Mouse (Mus musculus): ENCODE measurements around the gene Tcf7l2. TPM values are rescaled to one million over a fixed set of nuclear protein-coding genes. Genes with fewer than 3 reads are reported as not detected.
A peak's percentile ranks its signal among the peaks of the same experiment; 100 is the strongest.

Tcf7l2 gene
- total RNA-seq, 1 experiment from 2014 or later, result 2.1 TPM

GRCm38 (mm10) chr19:55754303-55754702 is 12.7 kb downstream of the Tcf7l2 start:
- no peak for ATAC-seq (replicated peaks; ENCODE audit: low read depth, poor library complexity, severe bottlenecking)

- ATAC-seq (replicated peaks; ENCODE audit: low read depth, poor library complexity, severe bottlenecking), result no peak
Observed at GRCm38 (mm10) chr19:55755462-55755861, 13.8 kb downstream of the Tcf7l2 start.

DNA sequence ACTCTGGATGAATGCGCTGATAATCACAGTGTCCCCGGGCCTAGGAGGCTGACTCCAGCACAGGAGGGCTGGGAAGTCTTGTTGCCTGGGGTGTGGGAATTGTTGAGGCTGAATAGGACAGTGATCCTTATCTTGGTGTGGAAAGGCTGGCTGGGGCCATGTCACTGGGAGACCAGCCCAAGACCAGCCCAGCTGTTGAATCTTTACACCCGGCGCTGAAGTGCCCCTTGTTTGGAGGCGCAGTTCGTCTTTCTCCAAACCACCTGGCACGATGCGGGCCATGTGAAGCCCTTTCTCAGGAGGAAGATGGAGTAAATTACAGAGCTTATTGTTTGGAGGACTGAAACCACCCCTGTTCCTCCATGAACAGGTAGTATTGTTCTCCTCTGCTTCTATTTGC is 15.1 kb downstream of the Tcf7l2 start:
- no peak for ATAC-seq (replicated peaks; ENCODE audit: low read depth, poor library complexity, severe bottlenecking)

GRCm38 (mm10) chr19:55757403-55757802 is 15.8 kb downstream of the Tcf7l2 start:
- ATAC-seq (replicated peaks; ENCODE audit: low read depth, poor library complexity, severe bottlenecking), result no peak

GRCm38 (mm10) chr19:55758158-55758557 is 16.5 kb downstream of the Tcf7l2 start:
- no peak for ATAC-seq (replicated peaks; ENCODE audit: low read depth, poor library complexity, severe bottlenecking)

- no peak for ATAC-seq (replicated peaks; ENCODE audit: low read depth, poor library complexity, severe bottlenecking)
Observed at GRCm38 (mm10) chr19:55759006-55759405, 17.4 kb downstream of the Tcf7l2 start.

DNA sequence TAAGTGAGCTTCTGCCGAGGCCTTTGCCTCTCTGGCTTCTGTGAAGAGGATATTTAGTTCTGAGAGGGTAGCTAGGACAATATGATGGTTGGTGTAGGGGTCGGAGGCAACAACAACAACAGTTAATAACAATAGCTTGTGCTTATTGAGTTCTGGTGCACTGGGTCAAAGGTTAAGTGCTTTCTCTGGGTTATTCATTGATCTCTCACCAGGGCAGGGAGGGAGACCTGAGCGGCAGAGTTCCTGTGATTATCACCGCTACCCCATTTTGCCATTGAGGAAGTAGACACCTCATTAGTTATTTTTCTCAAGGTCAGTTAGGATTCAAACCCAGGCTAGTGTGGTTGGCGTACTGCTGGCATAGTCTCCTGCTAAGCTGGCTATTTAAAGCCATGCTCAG is 19.5 kb downstream of the Tcf7l2 start:
- no peak for ATAC-seq (replicated peaks; ENCODE audit: low read depth, poor library complexity, severe bottlenecking)

- ATAC-seq (replicated peaks; ENCODE audit: low read depth, poor library complexity, severe bottlenecking), result no peak
Observed at GRCm38 (mm10) chr19:55762187-55762586, 20.6 kb downstream of the Tcf7l2 start.

GRCm38 (mm10) chr19:55765814-55766213 is 24.2 kb downstream of the Tcf7l2 start:
- ATAC-seq (replicated peaks; ENCODE audit: low read depth, poor library complexity, severe bottlenecking), result no peak

- ATAC-seq (replicated peaks; ENCODE audit: low read depth, poor library complexity, severe bottlenecking), result no peak
Observed at GRCm38 (mm10) chr19:55767104-55767503, 25.5 kb downstream of the Tcf7l2 start.

GRCm38 (mm10) chr19:55767579-55767978 is 26.0 kb downstream of the Tcf7l2 start:
- no peak for ATAC-seq (replicated peaks; ENCODE audit: low read depth, poor library complexity, severe bottlenecking)

DNA sequence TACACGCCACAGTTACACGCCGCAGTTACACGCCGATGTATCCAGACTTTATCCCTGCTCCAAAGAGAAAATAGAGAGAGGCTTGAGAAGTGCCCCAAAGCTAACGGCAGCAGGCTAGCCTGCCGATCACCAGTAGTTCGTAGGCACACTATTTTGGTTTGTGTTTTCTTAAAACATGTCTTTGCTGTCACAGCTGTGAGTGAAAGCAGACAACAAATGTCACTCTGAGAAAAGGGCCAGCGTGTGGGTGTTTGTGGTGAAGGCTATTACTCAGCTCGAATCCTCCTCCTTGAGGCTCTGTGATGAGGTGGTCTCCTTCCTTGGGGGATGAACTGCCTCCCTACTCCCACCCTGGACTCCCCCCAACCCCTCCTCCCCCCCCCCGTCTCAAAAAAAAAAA is 26.6 kb downstream of the Tcf7l2 start:
- ATAC-seq (replicated peaks; ENCODE audit: low read depth, poor library complexity, severe bottlenecking), result no peak

DNA sequence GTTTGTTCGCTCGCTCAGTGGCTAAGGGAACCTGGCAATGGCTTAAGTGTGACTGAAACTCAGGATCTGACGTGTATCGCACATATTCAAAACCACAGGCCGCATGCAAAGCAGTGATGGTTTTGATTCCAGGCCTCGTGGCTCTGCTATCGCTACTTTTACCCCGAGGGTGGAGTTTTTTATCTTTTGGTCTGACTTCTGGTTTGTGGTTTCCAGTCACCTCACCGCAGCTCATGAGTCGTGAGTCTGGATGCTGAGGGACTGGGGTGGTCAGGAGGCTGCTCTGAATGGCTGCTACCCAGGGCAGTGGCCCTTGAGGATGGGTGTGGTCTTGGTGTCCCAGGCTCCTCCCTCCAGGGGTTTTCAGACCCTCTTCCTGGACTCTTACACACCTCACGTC is 27.3 kb downstream of the Tcf7l2 start:
- peak; percentile 89 for ATAC-seq (replicated peaks; ENCODE audit: low read depth, poor library complexity, severe bottlenecking)

DNA sequence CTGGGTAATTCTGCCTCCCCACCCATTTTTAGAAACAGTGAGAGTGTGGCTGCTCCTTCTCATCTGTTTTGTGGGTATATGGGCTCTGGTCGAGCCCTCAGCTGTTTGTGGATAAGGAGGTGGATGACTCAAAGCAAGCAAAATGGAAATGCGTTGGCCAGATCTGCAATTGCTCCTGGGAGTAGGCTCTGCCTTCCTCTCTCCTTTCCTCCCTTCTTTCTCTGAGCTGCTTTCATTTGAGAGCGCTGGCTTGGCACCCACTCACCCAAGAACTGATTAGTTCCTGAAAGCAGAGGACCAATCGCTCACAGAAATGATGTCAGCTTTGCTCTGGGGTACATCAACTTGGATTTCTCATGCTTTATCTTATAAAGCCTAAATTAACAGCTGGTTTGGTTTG is 32.7 kb downstream of the Tcf7l2 start:
- ATAC-seq (replicated peaks; ENCODE audit: low read depth, poor library complexity, severe bottlenecking), result no peak

DNA sequence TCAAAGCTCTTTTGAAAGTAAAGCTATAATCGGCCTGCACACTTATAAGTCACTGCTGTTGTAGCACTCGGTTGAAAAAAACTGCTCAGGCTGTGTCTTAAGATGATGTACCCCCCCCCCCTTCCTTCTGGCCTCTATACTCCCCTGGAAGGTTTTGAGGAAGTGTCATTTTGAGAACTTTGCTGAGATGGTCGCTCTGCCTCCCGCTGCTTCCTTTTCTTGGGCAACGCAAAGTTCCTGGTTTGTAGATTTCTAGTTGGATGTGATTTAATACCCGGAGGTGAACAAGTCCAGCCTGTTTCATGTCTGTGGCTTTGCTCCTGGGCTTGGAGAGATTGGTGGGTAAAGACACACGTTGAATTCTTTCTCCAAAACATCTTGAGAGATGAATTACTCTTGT is 33.2 kb downstream of the Tcf7l2 start:
- ATAC-seq (replicated peaks; ENCODE audit: low read depth, poor library complexity, severe bottlenecking), result peak; percentile 80

DNA sequence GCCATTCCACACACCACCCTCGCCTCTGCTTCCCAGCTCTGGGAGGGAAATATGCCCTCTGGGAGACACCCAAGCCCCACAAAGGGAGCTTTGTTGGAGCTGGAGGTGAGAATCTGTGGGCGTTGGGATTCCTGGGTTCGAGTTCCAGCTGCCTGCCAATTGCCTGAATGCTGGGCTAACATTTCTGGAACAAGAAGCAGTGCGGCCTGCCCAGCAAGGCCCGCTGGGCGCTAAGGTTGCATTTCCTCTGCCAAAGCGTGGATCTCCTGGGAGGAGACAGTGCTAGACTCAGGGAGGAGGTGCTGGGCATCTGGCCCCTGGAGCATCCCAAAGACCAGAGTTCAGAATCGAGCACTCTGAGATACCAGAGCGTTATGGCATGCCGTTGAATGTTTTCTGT is 38.3 kb downstream of the Tcf7l2 start:
- ATAC-seq (replicated peaks; ENCODE audit: low read depth, poor library complexity, severe bottlenecking), result no peak

GRCm38 (mm10) chr19:55781087-55781486 is 39.5 kb downstream of the Tcf7l2 start:
- ATAC-seq (replicated peaks; ENCODE audit: low read depth, poor library complexity, severe bottlenecking), result no peak

DNA sequence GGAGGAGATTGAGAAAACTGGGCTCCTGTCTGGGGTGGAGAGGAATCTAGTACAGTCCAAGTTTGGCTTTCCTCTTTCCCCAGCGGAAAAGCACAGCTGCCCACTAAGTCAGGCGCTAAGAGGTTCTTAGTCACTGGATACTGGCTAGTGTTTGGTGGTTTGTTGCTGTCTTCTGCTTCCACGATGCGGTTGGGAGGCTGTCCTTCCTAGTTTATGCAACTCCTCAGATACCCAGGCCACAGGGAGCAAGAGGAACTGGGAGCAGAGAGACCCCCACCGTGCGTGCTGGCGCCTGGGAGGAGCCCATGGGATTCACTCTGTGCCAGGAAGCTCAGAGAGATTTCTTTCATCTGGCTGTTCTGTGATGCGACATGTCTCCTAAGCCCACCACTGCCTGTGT is 40.1 kb downstream of the Tcf7l2 start:
- no peak for ATAC-seq (replicated peaks; ENCODE audit: low read depth, poor library complexity, severe bottlenecking)

DNA sequence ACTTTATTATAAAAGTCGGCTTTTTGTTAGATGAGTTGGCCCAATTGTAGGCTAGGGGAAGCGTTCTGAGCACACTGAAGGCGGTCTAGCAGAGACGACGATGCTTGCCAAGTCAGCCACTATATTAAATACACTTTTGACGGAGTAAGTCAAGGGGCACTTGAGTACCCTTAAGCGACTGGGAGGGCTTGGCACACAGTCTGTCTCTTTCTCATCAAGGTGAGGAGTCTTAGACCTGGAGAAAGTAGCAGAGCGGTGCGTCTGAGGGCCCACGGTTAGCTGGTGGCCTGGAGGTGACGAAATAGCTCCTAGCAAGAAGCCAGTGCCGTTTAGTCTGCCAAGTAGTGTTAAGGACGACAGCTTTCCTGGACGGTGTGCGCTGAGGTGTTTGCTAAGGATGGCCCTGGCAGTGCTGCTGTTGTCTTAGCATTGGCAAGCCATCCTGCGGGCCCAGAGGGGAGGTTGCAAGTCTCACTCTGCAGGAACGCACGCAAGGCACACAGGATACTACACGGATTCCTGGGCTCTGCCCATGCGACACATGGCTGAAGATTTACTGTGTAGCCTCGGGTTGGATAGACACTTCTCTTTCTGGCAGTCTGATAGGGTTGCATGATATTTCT is 43.3 kb downstream of the Tcf7l2 start:
- ATAC-seq (replicated peaks; ENCODE audit: low read depth, poor library complexity, severe bottlenecking), result no peak

DNA sequence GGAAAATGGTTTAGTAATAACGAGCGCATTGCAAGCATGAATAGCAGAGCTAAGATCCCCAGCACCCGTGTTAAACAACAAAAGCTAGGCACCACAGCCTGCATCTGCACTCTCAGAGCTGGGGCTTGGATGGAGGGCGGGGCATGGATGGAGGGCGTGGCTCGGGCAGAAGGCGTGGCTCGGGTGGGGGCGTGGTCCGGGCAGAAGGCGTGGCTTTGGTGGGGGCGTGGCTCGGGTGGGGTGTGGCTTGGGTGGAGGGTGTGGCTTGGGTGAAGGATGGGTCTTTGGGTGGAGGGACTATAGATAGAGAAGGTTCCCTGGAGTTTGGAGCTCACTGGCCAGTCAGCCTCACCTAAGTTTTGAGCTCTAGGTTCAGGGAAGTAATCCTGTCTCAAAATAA is 45.8 kb downstream of the Tcf7l2 start:
- ATAC-seq (replicated peaks; ENCODE audit: low read depth, poor library complexity, severe bottlenecking), result no peak

GRCm38 (mm10) chr19:55788285-55788904 is 46.8 kb downstream of the Tcf7l2 start:
- ATAC-seq (replicated peaks; ENCODE audit: low read depth, poor library complexity, severe bottlenecking), result no peak

- ATAC-seq (replicated peaks; ENCODE audit: low read depth, poor library complexity, severe bottlenecking), result no peak
Observed at GRCm38 (mm10) chr19:55788905-55789295, 47.3 kb downstream of the Tcf7l2 start.
